Mouse (Mus musculus): Measurements from ENCODE around the gene Lmtk2. TPM values are rescaled to one million over a fixed set of nuclear protein-coding genes. Genes with fewer than 3 reads are reported as not detected.

The Lmtk2 gene
- total RNA-seq, 2 experiments from 2014 or later = 17.0 to 17.3 TPM

- DNase-seq = no peak
Observed at GRCm38 (mm10) chr5:144178216-144178615, 78.0 kb downstream of the Lmtk2 start.

GRCm38 (mm10) chr5:144181249-144181648, 81.0 kb downstream of the Lmtk2 start:
- no peak for DNase-seq

GRCm38 (mm10) chr5:144182542-144183247, 82.5 kb downstream of the Lmtk2 start:
- DNase-seq = no peak

GRCm38 (mm10) chr5:144183248-144183559, 83.0 kb downstream of the Lmtk2 start:
- DNase-seq = no peak

GRCm38 (mm10) chr5:144183647-144184335, 83.6 kb downstream of the Lmtk2 start:
- DNase-seq = peak; percentile 78

GRCm38 (mm10) chr5:144184350-144185045, 84.3 kb downstream of the Lmtk2 start:
- DNase-seq = no peak

GRCm38 (mm10) chr5:144188422-144188821, 88.2 kb downstream of the Lmtk2 start:
- no peak for DNase-seq

- no peak for DNase-seq
Observed at GRCm38 (mm10) chr5:144189327-144189726, 89.1 kb downstream of the Lmtk2 start.

- DNase-seq = peak; percentile 36
Observed at GRCm38 (mm10) chr5:144189950-144190583, 89.8 kb downstream of the Lmtk2 start, which contains the start of gene Bhlha15. Gene Bhlha15 (plus strand): TSS chr5:144190286.

- no peak for DNase-seq
Observed at GRCm38 (mm10) chr5:144191026-144191425, 90.8 kb downstream of the Lmtk2 start.

GRCm38 (mm10) chr5:144192673-144193072, 92.4 kb downstream of the Lmtk2 start:
- DNase-seq = no peak

- DNase-seq = no peak
Observed at GRCm38 (mm10) chr5:144194416-144194815, 94.2 kb downstream of the Lmtk2 start.

GRCm38 (mm10) chr5:144195567-144195966, 95.3 kb downstream of the Lmtk2 start:
- DNase-seq = no peak

GRCm38 (mm10) chr5:144200616-144201015, 100.4 kb downstream of the Lmtk2 start:
- no peak for DNase-seq

GRCm38 (mm10) chr5:144202430-144202829, 102.2 kb downstream of the Lmtk2 start:
- no peak for DNase-seq

GRCm38 (mm10) chr5:144203398-144203959, 103.2 kb downstream of the Lmtk2 start:
- peak; percentile 75 for DNase-seq

- no peak for DNase-seq
Observed at GRCm38 (mm10) chr5:144204303-144204702, 104.1 kb downstream of the Lmtk2 start.

GRCm38 (mm10) chr5:144204911-144205310, 104.7 kb downstream of the Lmtk2 start:
- no peak for DNase-seq

- no peak for DNase-seq
Observed at GRCm38 (mm10) chr5:144206069-144206468, 105.8 kb downstream of the Lmtk2 start.

GRCm38 (mm10) chr5:144207478-144207877, 107.2 kb downstream of the Lmtk2 start:
- DNase-seq = no peak

GRCm38 (mm10) chr5:144214453-144214852, 114.2 kb downstream of the Lmtk2 start:
- DNase-seq = no peak

- DNase-seq = no peak
Observed at GRCm38 (mm10) chr5:144215992-144216391, 115.8 kb downstream of the Lmtk2 start.

Measured in gastrocnemius, postnatal 25 days (tissue).